Mouse (Mus musculus) small intestine, adult 2 months (tissue): ENCODE measurements at regions not wholly inside any gene's neighbourhood (a gene's known extent, or its start where the extent isn't known, plus 50 kb on each side); places are given as distances from the start of the nearest gene placed in this dataset.

Experiments used
- H3K27ac ChIP-seq: fragments of 200-500 bp; 2 replicates; pipeline ENCODE4 v1.5.1; 2012; ENCODE audit warnings: low read depth, low read length, control low read depth, inconsistent platforms; ENCODE audit not compliant: insufficient read depth
- H3K27me3 ChIP-seq: fragments of 200-500 bp; 2 replicates; pipeline ENCODE4 v1.6.1; 2012; ENCODE audit warnings: mild to moderate bottlenecking, moderate library complexity, low read length, inconsistent platforms; ENCODE audit not compliant: control insufficient read depth, insufficient read depth
- H3K36me3 ChIP-seq: fragments of 200-500 bp; 2 replicates; pipeline ENCODE4 v1.6.1; 2012; ENCODE audit warnings: mild to moderate bottlenecking, low read length, control low read depth, inconsistent platforms; ENCODE audit not compliant: control insufficient read depth, insufficient read depth
- H3K4me1 ChIP-seq: fragments of 200-500 bp; 2 replicates; pipeline ENCODE4 v1.6.1; 2012; ENCODE audit warnings: low read length, inconsistent platforms, mixed read lengths; ENCODE audit not compliant: control insufficient read depth, insufficient read depth, insufficient read length
- H3K4me3 ChIP-seq: fragments of 200-500 bp; 2 replicates; pipeline ENCODE4 v1.5.1; 2012; ENCODE audit warnings: low read depth, mild to moderate bottlenecking, control low read depth, inconsistent platforms, low read length, moderate library complexity
- CTCF ChIP-seq: fragments of 200-500 bp; IDR thresholded peaks from 2 replicates; pipeline ENCODE4 v1.5.1; 2012; ENCODE audit warnings: low read depth, mild to moderate bottlenecking, control low read depth, inconsistent platforms, low read length, moderate library complexity, mixed read lengths; ENCODE audit not compliant: insufficient replicate concordance, insufficient read length; ENCODE audit errors: extremely low read depth
- POLR2A ChIP-seq: fragments of 200-500 bp; IDR thresholded peaks from 2 replicates; pipeline ENCODE4 v1.6.1; 2012; ENCODE audit warnings: low read depth, mild to moderate bottlenecking, control low read depth, inconsistent platforms, low read length, moderate library complexity
- WGBS: fragments of 180-500 bp; shearing (Covaris S2); methylation state at CpG from one replicate; pipeline ENCODE4 v1.1.7; 2018; 5-methylcytosine and 5-hydroxymethylcytosine counted together

DNA sequence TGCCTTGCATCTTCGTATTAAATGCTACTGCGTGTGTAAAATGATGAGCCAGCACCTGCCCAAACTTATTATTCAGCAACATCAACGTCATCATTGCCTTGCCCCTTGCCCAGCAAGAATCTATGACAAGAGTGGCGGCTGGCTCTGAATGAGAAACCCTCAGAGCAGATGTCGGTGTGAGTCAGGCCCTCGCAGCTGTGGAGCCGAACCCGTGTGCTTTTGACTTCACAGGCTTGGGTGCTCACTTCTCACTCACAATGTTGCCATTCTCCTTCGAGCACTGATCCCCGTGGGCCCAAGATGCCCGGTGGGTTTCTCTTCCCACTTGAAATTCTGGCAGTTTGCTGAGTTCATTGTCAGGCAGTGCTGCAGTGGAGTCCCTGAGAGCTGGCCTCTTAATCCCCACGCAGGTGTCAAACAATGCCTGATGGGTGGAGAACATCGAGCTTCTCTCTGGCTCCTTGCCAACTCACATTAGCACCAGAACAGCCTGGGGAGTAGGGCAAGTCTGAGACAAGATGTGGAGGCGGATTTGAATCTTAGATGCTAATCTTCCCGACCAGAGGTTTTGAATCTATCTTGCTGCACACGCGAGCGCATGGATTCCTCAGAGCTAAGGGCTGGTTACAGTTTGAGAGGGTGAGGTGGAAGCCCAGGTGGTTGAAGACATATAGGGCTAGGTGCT lies 202.0 kb downstream of the Nuak1 start:
- H3K4me1 ChIP-seq: no peaks in the 10 kb centered on the region
- H3K4me3 ChIP-seq: no peak overlapping the region
- H3K27ac ChIP-seq: no peak overlapping the region
- H3K36me3 ChIP-seq: no peaks in the 10 kb centered on the region
- TF ChIP-seq CTCF: no peak
- H3K27me3 ChIP-seq: no peaks in the 10 kb centered on the region; the same call in 1 of the 2 replicates
- 61% methylated on average over 18 of the region's 18 CpGs for WGBS

GRCm38 (mm10) chr10:84243283-84243682 lies 197.1 kb downstream of the Nuak1 start:
- Histone ChIP-seq H3K27ac (no peak overlapping the region), H3K4me3 (no peak overlapping the region), H3K36me3 (no peaks in the 10 kb centered on the region), H3K4me1 (no peaks in the 10 kb centered on the region), H3K27me3 (no peaks in the 10 kb centered on the region; the same call in none of the 2 replicates)
- TF ChIP-seq CTCF (no peak), POLR2A (no peak)
- 91% methylated on average over 5 of the region's 5 CpGs for WGBS

- Histone ChIP-seq H3K27me3 (no peaks in the 10 kb centered on the region; the same call in 1 of the 2 replicates), H3K27ac (no peak overlapping the region), H3K36me3 (no peaks in the 10 kb centered on the region), H3K4me3 (no peak overlapping the region), H3K4me1 (no peaks in the 10 kb centered on the region)
- no peak for TF ChIP-seq POLR2A
- TF ChIP-seq CTCF: no peak
- WGBS: 84% methylated on average over 3 of the region's 3 CpGs
Measured at GRCm38 (mm10) chr10:84249346-84249745, 191.1 kb downstream of the Nuak1 start.

GRCm38 (mm10) chr10:84260931-84261650 lies 179.3 kb downstream of the Nuak1 start:
- H3K27me3 ChIP-seq: no peaks in the 10 kb centered on the region
- 74% methylated on average over 6 of the region's 6 CpGs for WGBS
- H3K4me1 ChIP-seq: no peaks in the 10 kb centered on the region
- no peaks in the 10 kb centered on the region for H3K36me3 ChIP-seq
- H3K4me3 ChIP-seq: no peak overlapping the region
- H3K27ac ChIP-seq: no peak overlapping the region
- no peak for TF ChIP-seq CTCF
- TF ChIP-seq POLR2A: no peak

DNA sequence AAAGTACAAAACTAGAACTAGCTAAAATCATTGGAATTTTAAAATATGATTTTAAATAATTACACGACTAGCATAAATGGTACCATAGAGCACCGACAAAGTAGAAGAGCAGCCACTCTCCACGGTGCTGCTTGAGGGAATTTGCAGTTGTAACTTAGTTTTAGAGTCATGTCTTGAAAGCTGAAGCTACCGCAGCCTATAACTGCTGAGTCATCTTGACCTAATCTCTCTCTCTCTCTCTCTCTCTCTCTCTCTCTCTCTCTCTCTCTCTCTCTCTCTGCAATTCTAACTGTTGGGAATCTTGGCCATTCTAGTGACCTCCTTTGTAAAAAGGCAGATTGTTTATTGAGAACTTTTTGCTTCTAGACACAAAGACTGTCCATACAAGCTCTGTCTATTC lies 177.5 kb downstream of the Nuak1 start:
- Histone ChIP-seq H3K4me3 (no peak overlapping the region), H3K4me1 (no peaks in the 10 kb centered on the region), H3K27me3 (no peaks in the 10 kb centered on the region), H3K36me3 (no peaks in the 10 kb centered on the region), H3K27ac (no peak overlapping the region)
- 84% methylated on average over 4 of the region's 4 CpGs for WGBS
- no peak for TF ChIP-seq CTCF

DNA sequence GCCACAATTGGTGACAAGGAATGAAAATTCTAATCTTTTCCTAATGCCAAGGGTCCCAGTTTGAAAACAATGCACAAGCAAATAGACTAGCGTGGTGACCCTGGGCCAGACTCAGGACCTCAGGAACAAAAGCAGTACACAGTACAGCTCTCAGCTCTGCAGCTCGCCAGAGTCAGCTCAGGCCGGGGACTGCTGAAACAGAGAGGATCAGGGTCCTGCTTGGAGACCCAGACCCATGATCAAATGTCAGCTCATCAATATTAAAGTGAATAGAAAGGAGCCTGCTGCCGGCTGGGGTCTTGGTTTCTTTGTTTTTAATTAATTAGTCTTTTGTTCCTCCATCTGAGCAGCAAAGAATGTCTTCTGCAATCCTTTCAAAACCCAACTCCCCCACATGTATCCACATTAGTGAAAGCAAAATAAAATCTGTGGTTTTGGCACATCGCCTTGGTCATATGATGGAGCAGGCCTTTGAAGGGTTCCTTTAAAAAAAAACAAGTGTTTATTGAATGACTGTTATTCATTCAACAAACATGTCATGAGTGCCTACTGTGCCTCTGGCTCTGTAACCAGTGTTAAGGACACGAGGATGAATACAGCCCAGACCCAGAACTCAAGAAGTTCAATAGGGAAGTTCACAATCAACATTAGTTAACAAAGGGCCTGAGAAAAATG lies 154.4 kb downstream of the Nuak1 start:
- H3K4me1 ChIP-seq: no peaks in the 10 kb centered on the region
- no peaks in the 10 kb centered on the region for H3K27me3 ChIP-seq
- H3K36me3 ChIP-seq: no peaks in the 10 kb centered on the region
- no peak for TF ChIP-seq CTCF
- TF ChIP-seq POLR2A: no peak
- 79% methylated on average over 6 of the region's 6 CpGs for WGBS
- no peak overlapping the region for H3K4me3 ChIP-seq
- H3K27ac ChIP-seq: no peak overlapping the region

DNA sequence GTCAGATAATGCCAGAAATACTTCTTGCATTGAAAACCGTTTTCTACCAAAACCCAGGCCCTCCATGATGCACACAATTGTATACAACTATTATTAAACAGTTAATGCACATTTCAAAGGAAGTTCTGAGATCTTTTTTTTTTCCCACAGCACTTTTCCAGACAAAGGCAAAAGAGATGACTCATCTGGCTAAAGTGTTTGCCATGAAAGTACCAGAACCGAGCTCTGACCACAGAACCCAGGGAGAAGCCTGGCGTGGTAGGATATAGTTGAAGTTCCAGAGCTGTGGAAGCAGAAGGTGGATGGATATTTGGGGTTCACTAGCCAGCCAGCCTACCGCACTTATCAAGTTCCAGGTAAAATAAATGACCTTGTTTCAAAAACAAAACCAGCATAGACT lies 146.0 kb downstream of the Nuak1 start:
- no peak overlapping the region for H3K27ac ChIP-seq
- H3K4me1 ChIP-seq: no peaks in the 10 kb centered on the region
- H3K4me3 ChIP-seq: no peak overlapping the region
- 74% methylated on average over 4 of the region's 4 CpGs for WGBS
- no peaks in the 10 kb centered on the region for H3K27me3 ChIP-seq
- no peak for TF ChIP-seq CTCF
- no peak for TF ChIP-seq POLR2A
- no peaks in the 10 kb centered on the region for H3K36me3 ChIP-seq
